Mouse (Mus musculus): ENCODE measurements around the gene Rab4a.

- no peak for TF ChIP-seq POLR2A (IDR thresholded peaks at IDR 0.05; ENCODE audit: control insufficient read depth, low read depth, low read length)
- no peak for TF ChIP-seq CTCF (IDR thresholded peaks at IDR 0.05; ENCODE audit: control insufficient read depth, insufficient read depth, insufficient replicate concordance, low read depth, low read length)
These were observed 8.1 kb downstream of the Rab4a start for GRCm38 (mm10) chr8:123813892-123814266.
